Mouse (Mus musculus) common myeloid progenitor, adult 5-6 weeks (primary cell): Measurements from ENCODE around the gene Ncan. TPM values are rescaled to one million over a fixed set of nuclear protein-coding genes. Genes with fewer than 3 reads are reported as not detected.
A peak's percentile ranks its signal among the peaks of the same experiment; 100 is the strongest.

Source experiments
- ATAC-seq: replicated peaks from 2 replicates; pipeline ENCODE4 v1.8.0; 2016; ENCODE audit warnings: low read depth, mild to moderate bottlenecking, moderate TSS enrichment, inconsistent platforms; ENCODE audit not compliant: poor library complexity, severe bottlenecking
- total RNA-seq: library from RNA; stranded (forward); fragments of 200-1000, 187-1606 nt; gene quantifications from 2 replicates; pipeline ENCODE4 v1.2.3, GENCODE M21; 2017

Ncan gene
- total RNA-seq, 1 experiment from 2014 or later = not detected

GRCm38 (mm10) chr8:70130066-70130465 lies 9.4 kb upstream of the Ncan start:
- ATAC-seq = no peak

- ATAC-seq = no peak
These were observed 8.8 kb upstream of the Ncan start for GRCm38 (mm10) chr8:70129309-70129952.

- ATAC-seq = no peak
These were observed 7.8 kb upstream of the Ncan start for GRCm38 (mm10) chr8:70128435-70128834.

- ATAC-seq = no peak
These were observed 4.3 kb upstream of the Ncan start for GRCm38 (mm10) chr8:70124992-70125391.

- peak; percentile 66 for ATAC-seq
These were observed 2.2 kb upstream of the Ncan start for GRCm38 (mm10) chr8:70122863-70123262.

- ATAC-seq = no peak
These were observed 1.7 kb downstream of the Ncan start for GRCm38 (mm10) chr8:70118726-70119700.

GRCm38 (mm10) chr8:70117611-70118010 lies 3.1 kb downstream of the Ncan start:
- peak; percentile 70 for ATAC-seq

- no peak for ATAC-seq
These were observed 5.8 kb downstream of the Ncan start for GRCm38 (mm10) chr8:70114892-70115291.

GRCm38 (mm10) chr8:70114488-70114887 lies 6.2 kb downstream of the Ncan start:
- ATAC-seq = peak; percentile 51

GRCm38 (mm10) chr8:70112401-70113016 lies 8.2 kb downstream of the Ncan start:
- no peak for ATAC-seq

GRCm38 (mm10) chr8:70111192-70111795 lies 9.4 kb downstream of the Ncan start:
- ATAC-seq = no peak

GRCm38 (mm10) chr8:70110451-70110850 lies 10.2 kb downstream of the Ncan start:
- no peak for ATAC-seq

- no peak for ATAC-seq
These were observed 15.8 kb downstream of the Ncan start for GRCm38 (mm10) chr8:70104922-70105321.

- ATAC-seq = peak; percentile 94
These were observed 16.2 kb downstream of the Ncan start for GRCm38 (mm10) chr8:70104506-70104905.

GRCm38 (mm10) chr8:70100241-70100640 lies 20.4 kb downstream of the Ncan start:
- ATAC-seq = no peak

- no peak for ATAC-seq
These were observed 21.4 kb downstream of the Ncan start for GRCm38 (mm10) chr8:70099276-70099675.

- no peak for ATAC-seq
These were observed 27.9 kb downstream of the Ncan start for GRCm38 (mm10) chr8:70092786-70093185.

- no peak for ATAC-seq
These were observed 31.2 kb downstream of the Ncan start for GRCm38 (mm10) chr8:70089296-70089960.

GRCm38 (mm10) chr8:70087836-70088650 lies 32.6 kb downstream of the Ncan start:
- ATAC-seq = no peak
